Mouse (Mus musculus) kidney, embryonic 16.5 days (tissue): ENCODE measurements around the gene Ubr2. TPM values are rescaled to one million over a fixed set of nuclear protein-coding genes. Genes with fewer than 3 reads are reported as not detected.

Source experiments
- polyA plus RNA-seq: library from polyadenylated mRNA; unstranded; fragments of >200 nt; fragmentation: Nextera tagmentation; extraction: Ambion mirVana; gene quantifications from 2 replicates; pipeline ENCODE4 v1.2.1, GENCODE M21; 2015

The Ubr2 gene
- polyA plus RNA-seq, 1 experiment from 2014 or later: 19.9 TPM

Other genes starting within 250 kb of the Ubr2 start
- 0.22 and 0.29 TPM in 2 replicates for gene Ptcra, start 246.8 kb downstream of the Ubr2 start, polyA plus RNA-seq
- 76.1 and 89.9 TPM in 2 replicates for gene 2310039H08Rik, start 237.9 kb downstream of the Ubr2 start, polyA plus RNA-seq
- 165 and 173 TPM in 2 replicates for gene Rpl7l1, start 227.9 kb downstream of the Ubr2 start, polyA plus RNA-seq
- gene Bicral, start 152.1 kb downstream of the Ubr2 start, polyA plus RNA-seq: 3.2 and 3.6 TPM in 2 replicates
- 49.8 and 54.7 TPM in 2 replicates for gene Tbcc, start 119.9 kb downstream of the Ubr2 start, polyA plus RNA-seq
- gene Prph2, start 100.1 kb downstream of the Ubr2 start, polyA plus RNA-seq: 0.09 and 0.14 TPM in 2 replicates